Mouse (Mus musculus): ENCODE measurements around the gene Wwp2.

GRCm38 (mm10) chr8:107505271-107505670, 69.1 kb downstream of the Wwp2 start:
- TF ChIP-seq CHD2 (IDR thresholded peaks at IDR 0.05; ENCODE audit: low read depth, low read length) (no peak), MAFK (IDR thresholded peaks at IDR 0.05; ENCODE audit: insufficient read depth, low read depth, low read length) (no peak)

All from ES-E14 (cell line).